Mouse (Mus musculus) ES-E14 (cell line): ENCODE data around the gene Cenpf. TPM values are rescaled to one million over a fixed set of nuclear protein-coding genes. Genes with fewer than 3 reads are reported as not detected.

Source experiments
- DNase-seq: peaks from one replicate; pipeline ENCODE4 v3.0.0-alpha.2; 2013; ENCODE audit warnings: low read depth, low spot score
- H3K27ac ChIP-seq: 2 replicates; pipeline ENCODE4 v1.5.1; 2012; ENCODE audit warnings: low read depth, mild to moderate bottlenecking, low read length, moderate library complexity, mixed read lengths; ENCODE audit not compliant: poor library complexity, insufficient read depth, severe bottlenecking
- H3K36me3 ChIP-seq: 2 replicates; pipeline ENCODE4 v1.6.1; 2012; ENCODE audit warnings: mild to moderate bottlenecking, low read length, moderate library complexity, mixed read lengths; ENCODE audit not compliant: control insufficient read depth, poor library complexity, insufficient read depth, severe bottlenecking
- H3K4me1 ChIP-seq, 2 experiments: fragments of 150-350 bp in 1 of 2; sonication (generic) in 1 of 2; 2 replicates each; pipeline ENCODE4 v1.6.1; 2012; ENCODE audit warnings: low read length in 2 of 2, mild to moderate bottlenecking in 1 of 2, mixed read lengths in 1 of 2; ENCODE audit not compliant: control insufficient read depth in 2 of 2, insufficient read depth in 2 of 2, poor library complexity in 1 of 2
- H3K4me3 ChIP-seq, 2 experiments: fragments of 150-350 bp in 1 of 2; sonication (generic) in 1 of 2; 2 replicates each; pipeline ENCODE4 v1.5.1; 2012; ENCODE audit warnings: low read length in 2 of 2, low read depth in 1 of 2, mild to moderate bottlenecking in 1 of 2, mixed read lengths in 1 of 2; ENCODE audit not compliant: insufficient read depth in 1 of 2, poor library complexity in 1 of 2, severe bottlenecking in 1 of 2
- H3K9ac ChIP-seq: 2 replicates; pipeline ENCODE4 v1.6.1; 2012; ENCODE audit warnings: low read depth, mild to moderate bottlenecking, low read length, mixed read lengths; ENCODE audit not compliant: poor library complexity, insufficient read depth, severe bottlenecking
- H3K9me3 ChIP-seq: fragments of 150-350 bp; sonication (generic); 2 replicates; pipeline ENCODE4 v1.6.1; 2012; ENCODE audit warnings: low read depth, mild to moderate bottlenecking, low read length; ENCODE audit not compliant: control insufficient read depth, insufficient read depth
- CHD2 ChIP-seq: IDR thresholded peaks from 2 replicates; pipeline ENCODE4 v1.6.1; 2014; ENCODE audit warnings: mild to moderate bottlenecking, low read depth, low read length, inconsistent platforms
- HCFC1 ChIP-seq: IDR thresholded peaks from 2 replicates; pipeline ENCODE4 v1.6.1; 2012; ENCODE audit warnings: low read length, inconsistent platforms, borderline replicate concordance; ENCODE audit not compliant: insufficient read depth
- MAFK ChIP-seq: IDR thresholded peaks from 2 replicates; pipeline ENCODE4 v1.6.1; 2014; ENCODE audit warnings: mild to moderate bottlenecking, low read depth, low read length, inconsistent platforms; ENCODE audit not compliant: insufficient read depth
- ZC3H11A ChIP-seq: IDR thresholded peaks from 2 replicates; pipeline ENCODE4 v1.6.1; 2012; ENCODE audit warnings: low read depth, mild to moderate bottlenecking, inconsistent platforms, low read length, borderline replicate concordance
- ZNF384 ChIP-seq: IDR thresholded peaks from 2 replicates; pipeline ENCODE4 v1.6.1; 2012; ENCODE audit warnings: low read depth, low read length, inconsistent platforms
- in situ Hi-C, 2 experiments: fragments of 600-800 bp; cut with MboI; formaldehyde crosslinking; loops; one replicate each; pipeline ENCODE4 v1.15.1; 2025; ENCODE audit warnings: low sequenced_read_pairs in 2 of 2, inconsistent platforms in 1 of 2; ENCODE audit not compliant: unreplicated experiment in 2 of 2
- total RNA-seq: library from RNA; depleted of rRNA; stranded (reverse); fragments of 300-350 nt; gene quantifications from 2 replicates; pipeline ENCODE4 v1.2.3, GENCODE M21; 2012

The Cenpf gene
- total RNA-seq, 1 experiment, result 46.5 TPM

GRCm38 (mm10) chr1:189631906-189632675 lies 55.8 kb downstream of the Cenpf start:
- Histone ChIP-seq H3K4me3 (no peak overlapping the region), H3K27ac (no peak overlapping the region), H3K36me3 (no peaks in the 10 kb centered on the region), H3K9ac (no peak overlapping the region), H3K4me1 (0 out of 4 replicates have a peak, but pooled peaks cover 0 to 2% of the 10 kb centered on the region in 2 experiments), H3K9me3 (no peaks in the 10 kb centered on the region)
- TF ChIP-seq HCFC1 (no peak), ZC3H11A (no peak), ZNF384 (no peak), CHD2 (no peak), MAFK (no peak)
- in situ Hi-C loops, result no loop called here
- no peak for DNase-seq

DNA sequence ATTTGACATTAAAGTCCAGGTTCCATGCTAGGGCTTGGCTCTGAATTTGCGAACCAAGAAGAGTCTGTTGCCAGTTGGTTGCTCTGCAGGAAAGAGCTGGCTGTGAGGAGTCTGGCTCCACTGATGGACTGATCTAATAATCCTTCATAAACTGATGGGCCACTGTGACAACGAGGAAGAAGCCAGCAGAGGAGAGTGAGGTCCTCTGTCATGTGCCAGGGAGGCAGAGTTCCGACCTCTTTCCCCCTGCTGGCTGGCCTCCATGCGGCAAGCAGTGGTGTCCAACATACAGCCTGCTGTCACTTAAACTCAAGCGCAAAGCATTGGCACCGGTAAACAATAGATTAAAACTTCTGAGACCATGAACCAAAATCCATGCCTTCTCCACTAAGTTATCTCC lies 57.9 kb downstream of the Cenpf start:
- Histone ChIP-seq H3K27ac (no peak overlapping the region), H3K36me3 (no peaks in the 10 kb centered on the region), H3K9ac (no peak overlapping the region), H3K4me1 (0 out of 4 replicates have a peak, but pooled peaks cover 0 to 2% of the 10 kb centered on the region in 2 experiments), H3K9me3 (no peaks in the 10 kb centered on the region), H3K4me3 (no peak overlapping the region)
- TF ChIP-seq ZNF384 (no peak), MAFK (no peak), HCFC1 (no peak), CHD2 (no peak), ZC3H11A (no peak)
- DNase-seq, result no peak
- in situ Hi-C loops, result no loop called here

- H3K4me1 ChIP-seq, result 0 out of 4 replicates have a peak, but pooled peaks cover 0 to 2% of the 10 kb centered on the region in 2 experiments
- peak; percentile 60 for DNase-seq
- no peaks in the 10 kb centered on the region for H3K9me3 ChIP-seq
- no peak overlapping the region for H3K4me3 ChIP-seq
- in situ Hi-C loops, result loop anchor here in 1 of 2 experiments (10.0 kb wide), 1 partner anchor 603 kb away; no protein-coding TSS in a partner anchor
- no peaks in the 10 kb centered on the region for H3K36me3 ChIP-seq
- no peak overlapping the region for H3K9ac ChIP-seq
- TF ChIP-seq CHD2 (no peak), HCFC1 (no peak), ZC3H11A (peak; percentile 92), ZNF384 (no peak), MAFK (no peak)
- H3K27ac ChIP-seq, result no peak overlapping the region
These were observed 59.7 kb downstream of the Cenpf start for GRCm38 (mm10) chr1:189627976-189628768.

GRCm38 (mm10) chr1:189624756-189625155 lies 63.1 kb downstream of the Cenpf start:
- in situ Hi-C loops, result loop anchor here (10.0 to 25.0 kb wide), 2 partner anchors 587 to 600 kb away; no protein-coding TSS in a partner anchor
- Histone ChIP-seq H3K4me3 (no peak overlapping the region), H3K36me3 (no peaks in the 10 kb centered on the region), H3K27ac (no peak overlapping the region), H3K9ac (no peak overlapping the region), H3K9me3 (no peaks in the 10 kb centered on the region), H3K4me1 (0 out of 4 replicates have a peak, but pooled peaks cover 0 to 2% of the 10 kb centered on the region in 2 experiments)
- TF ChIP-seq CHD2 (no peak), HCFC1 (no peak), ZNF384 (no peak), MAFK (no peak), ZC3H11A (no peak)
- no peak for DNase-seq
